Comparison of ENCODE assay signal across 36 mouse cellular contexts in the genomic region with DNA sequence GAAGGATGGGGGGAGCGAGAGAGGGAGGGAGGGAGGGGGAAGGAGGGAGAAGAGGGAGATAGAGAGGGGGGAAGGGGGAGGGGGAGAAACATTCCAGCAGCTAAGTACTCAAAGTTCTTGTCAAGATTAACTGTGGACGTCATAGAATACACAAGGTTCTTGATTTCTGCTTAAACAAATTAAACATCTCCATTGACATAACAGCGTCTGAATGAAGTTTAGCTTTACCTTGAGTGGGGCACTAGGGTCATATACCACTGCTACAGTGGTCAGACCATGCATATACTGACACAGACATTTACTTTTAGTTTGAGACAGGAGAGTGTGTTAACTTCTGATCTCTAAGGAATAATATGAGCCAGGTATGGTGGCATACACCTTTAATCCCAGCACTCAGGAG.
"Had no signal": no experiment of that assay in that cellular context is flagged by ENCODE, and none has a peak within 500 bp of the region (broad histone marks: within the 10 kb centered on the region; RNA-seq: fewer than 3 reads in every experiment).

No protein-coding gene starts in this region.

- H3K4me1 ChIP-seq: heart, embryonic 10.5 days; heart, embryonic 13.5 days; heart, embryonic 15.5 days; hindbrain, embryonic 10.5 days; hindbrain, embryonic 12.5 days; hindbrain, embryonic 13.5 days; hindbrain, embryonic 15.5 days; intestine, embryonic 15.5 days; kidney, embryonic 15.5 days had no signal

- H3K27ac ChIP-seq: heart, adult 2 months; heart, embryonic 10.5 days; heart, embryonic 13.5 days; heart, embryonic 15.5 days; hindbrain, embryonic 10.5 days; hindbrain, embryonic 12.5 days; hindbrain, embryonic 13.5 days; hindbrain, embryonic 14.5 days; hindbrain, embryonic 15.5 days; hindbrain, postnatal 0 days; intestine, embryonic 15.5 days; kidney, embryonic 15.5 days; kidney, postnatal 0 days; layer of hippocampus, adult 2 months had no signal

- DNase-seq: heart, adult 18-20 months; heart, adult 2 months; heart, postnatal 10 days; heart, postnatal 14 days; heart, postnatal 36 days; heart, postnatal 4 days; kidney, adult 11 months; kidney, adult 18-20 months; kidney, adult 2 months; kidney, adult 8-10 months; kidney, adult 9 months; kidney, postnatal 10 days; kidney, postnatal 14 days; kidney, postnatal 25 days; kidney, postnatal 36 days; kidney, postnatal 4 days; layer of hippocampus, adult 9-11 months had no signal

- ATAC-seq: hindbrain, embryonic 16.5 days; hindbrain, postnatal 0 days; inflammation-experienced regulatory T-cells, adult 6 months; intestine, embryonic 15.5 days; intestine, embryonic 16.5 days; intestine, postnatal 0 days had no signal

- H3K36me3 ChIP-seq: hindbrain, embryonic 10.5 days; hindbrain, embryonic 12.5 days; hindbrain, embryonic 13.5 days; hindbrain, embryonic 15.5 days; intestine, embryonic 15.5 days had no signal

- H3K9ac ChIP-seq: heart, embryonic 12.5 days; heart, embryonic 13.5 days; heart, embryonic 15.5 days; hindbrain, embryonic 12.5 days; hindbrain, embryonic 13.5 days; hindbrain, embryonic 14.5 days; hindbrain, embryonic 15.5 days; intestine, embryonic 15.5 days; kidney, embryonic 15.5 days had no signal

- H3K4me3 ChIP-seq: heart, adult 2 months; heart, embryonic 10.5 days; heart, embryonic 12.5 days; heart, embryonic 13.5 days; heart, embryonic 15.5 days; hindbrain, embryonic 10.5 days; hindbrain, embryonic 12.5 days; hindbrain, embryonic 13.5 days; hindbrain, embryonic 15.5 days; intestine, embryonic 15.5 days; kidney, embryonic 15.5 days; layer of hippocampus, adult 2 months had no signal

- H3K27me3 ChIP-seq: heart, embryonic 12.5 days; heart, embryonic 13.5 days; heart, embryonic 15.5 days; hindbrain, embryonic 12.5 days; hindbrain, embryonic 13.5 days; hindbrain, embryonic 15.5 days; intestine, embryonic 15.5 days; kidney, embryonic 15.5 days had no signal

- H3K4me2 ChIP-seq: heart, embryonic 11.5 days; heart, embryonic 12.5 days; heart, embryonic 13.5 days; heart, embryonic 15.5 days; hindbrain, embryonic 12.5 days; hindbrain, embryonic 13.5 days; hindbrain, embryonic 14.5 days; hindbrain, embryonic 15.5 days; intestine, embryonic 15.5 days; kidney, embryonic 15.5 days had no signal

- H3K9me3 ChIP-seq: heart, embryonic 10.5 days; heart, embryonic 12.5 days; heart, embryonic 13.5 days; heart, embryonic 15.5 days; hindbrain, embryonic 10.5 days; hindbrain, embryonic 12.5 days; hindbrain, embryonic 13.5 days; hindbrain, embryonic 15.5 days; intestine, embryonic 15.5 days; kidney, embryonic 15.5 days had no signal
